In the genomic region with DNA sequence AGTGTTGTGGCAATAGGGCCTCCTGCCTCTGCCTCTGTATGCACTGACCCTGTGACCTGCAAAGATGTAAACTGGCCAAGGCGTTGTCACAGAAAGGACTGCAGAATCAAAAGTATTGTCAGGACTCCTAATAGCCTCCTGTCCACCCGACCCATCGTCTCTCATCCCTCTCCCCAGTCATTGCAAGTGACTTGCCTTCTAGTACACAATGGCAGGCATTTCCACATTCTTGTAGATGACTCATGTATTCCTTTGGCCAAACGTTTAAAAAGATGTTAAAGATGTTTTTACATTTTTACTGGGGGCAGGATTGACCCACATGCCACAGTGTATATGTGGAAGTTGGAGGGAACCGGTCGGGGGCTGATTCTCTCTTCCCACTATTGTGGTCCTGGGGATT, we compare ENCODE assay signal across 20 mouse cellular contexts. TPM values are rescaled to one million over a fixed set of nuclear protein-coding genes. Genes with fewer than 3 reads are reported as not detected.
DNase-seq lines count a peak whose midpoint lies in the region; ATAC-seq lines count a peak whose summit lies in the region.
"Had no signal": no experiment of that assay in that cellular context is flagged by ENCODE, and none has a peak within 500 bp of the region (broad histone marks: within the 10 kb centered on the region; RNA-seq: fewer than 3 reads in every experiment).

No protein-coding gene starts in this region.

- H3K9ac ChIP-seq in forebrain, embryonic 11.5 days (ENCODE audit: low read length): no peak overlapping the region; the same call in 1 of the 2 replicates
- no peak overlapping the region for H3K9ac ChIP-seq in forebrain, embryonic 16.5 days (replicated peaks; ENCODE audit: low read depth, low read length)
- no peak overlapping the region for H3K9ac ChIP-seq in lung, embryonic 15.5 days
- H3K9ac ChIP-seq: limb, embryonic 15.5 days; midbrain, embryonic 15.5 days had no signal

- no peaks in the 10 kb centered on the region for H3K27me3 ChIP-seq in forebrain, embryonic 11.5 days (ENCODE audit: control insufficient read depth, insufficient read depth, low read length)
- no peaks in the 10 kb centered on the region for H3K27me3 ChIP-seq in forebrain, embryonic 16.5 days (replicated peaks; ENCODE audit: control insufficient read depth, insufficient read depth, low read length)
- no peaks in the 10 kb centered on the region for H3K27me3 ChIP-seq in lung, embryonic 15.5 days
- H3K27me3 ChIP-seq in limb, embryonic 10.5 days (ENCODE audit: low read depth, poor library complexity, severe bottlenecking): no peaks in the 10 kb centered on the region
- H3K27me3 ChIP-seq: limb, embryonic 15.5 days; midbrain, embryonic 15.5 days; Patski had no signal

- H3K4me1 ChIP-seq in forebrain, embryonic 11.5 days (replicated peaks; ENCODE audit: control insufficient read depth, insufficient read depth, low read length): peaks cover 8% of the 10 kb centered on the region
- H3K4me1 ChIP-seq in forebrain, embryonic 16.5 days (replicated peaks; ENCODE audit: control insufficient read depth, insufficient read depth, low read length): peaks cover 20% of the 10 kb centered on the region
- H3K4me1 ChIP-seq in lung, embryonic 15.5 days: peaks cover 32% of the 10 kb centered on the region
- peaks cover 33% of the 10 kb centered on the region for H3K4me1 ChIP-seq in limb, embryonic 10.5 days

- WGBS in forebrain, embryonic 11.5 days: 85% methylated on average over 6 of the region's 6 CpGs
- WGBS in forebrain, embryonic 16.5 days: 79% methylated on average over 6 of the region's 6 CpGs
- 66% methylated on average over 6 of the region's 6 CpGs for WGBS in lung, embryonic 15.5 days
- WGBS in limb, embryonic 10.5 days: 87% methylated on average over 6 of the region's 6 CpGs

- H3K9me3 ChIP-seq in forebrain, embryonic 11.5 days (ENCODE audit: control insufficient read depth, low read length): no peaks in the 10 kb centered on the region
- no peaks in the 10 kb centered on the region for H3K9me3 ChIP-seq in forebrain, embryonic 16.5 days (ENCODE audit: control insufficient read depth, low read length)
- no peaks in the 10 kb centered on the region for H3K9me3 ChIP-seq in lung, embryonic 15.5 days
- no peaks in the 10 kb centered on the region for H3K9me3 ChIP-seq in limb, embryonic 10.5 days (replicated peaks)
- H3K9me3 ChIP-seq: limb, embryonic 15.5 days; midbrain, embryonic 15.5 days had no signal

- H3K36me3 ChIP-seq in forebrain, embryonic 11.5 days (ENCODE audit: control insufficient read depth, insufficient read depth, low read length): peaks cover 13% of the 10 kb centered on the region
- no peaks in the 10 kb centered on the region for H3K36me3 ChIP-seq in forebrain, embryonic 16.5 days (ENCODE audit: control insufficient read depth, insufficient read depth)
- peaks cover 38% of the 10 kb centered on the region for H3K36me3 ChIP-seq in lung, embryonic 15.5 days
- H3K36me3 ChIP-seq in limb, embryonic 10.5 days: peaks cover 65% of the 10 kb centered on the region
- H3K36me3 ChIP-seq: midbrain, embryonic 15.5 days had no signal

- H3K27ac ChIP-seq in forebrain, embryonic 11.5 days (ENCODE audit: low read depth, low read length): no peak overlapping the region
- H3K27ac ChIP-seq in forebrain, embryonic 16.5 days (ENCODE audit: low read length): no peak overlapping the region
- H3K27ac ChIP-seq in lung, embryonic 15.5 days: no peak overlapping the region
- H3K27ac ChIP-seq in limb, embryonic 10.5 days: no peak overlapping the region
- H3K27ac ChIP-seq: limb, embryonic 15.5 days; midbrain, embryonic 15.5 days had no signal

- no peak for DNase-seq in forebrain, embryonic 11.5 days (ENCODE audit: low spot score)
- DNase-seq in lung, postnatal 14 days: no peak
- DNase-seq in 416B (ENCODE audit: low read depth): peak; percentile 81
- no peak for DNase-seq in limb, embryonic 10.5 days (ENCODE audit: low spot score)
- DNase-seq in right cerebral cortex, postnatal 14 days: no peak
- DNase-seq: adrenal gland, adult 2 months; cerebellum, adult 9-11 months; heart, adult 11 months; kidney, postnatal 36 days; thymus, postnatal 36 days had no signal

- 0 out of 2 replicates have a peak overlapping the region, but pooled peaks have one; percentile 3 for H3K4me2 ChIP-seq in forebrain, embryonic 11.5 days (ENCODE audit: low read depth, low read length, severe bottlenecking)
- H3K4me2 ChIP-seq in forebrain, embryonic 16.5 days (ENCODE audit: low read length): no peak overlapping the region
- H3K4me2 ChIP-seq in lung, embryonic 15.5 days: peak overlapping the region; percentile 81; the same call in 1 of the 2 replicates
- H3K4me2 ChIP-seq: limb, embryonic 15.5 days; midbrain, embryonic 15.5 days had no signal

- H3K4me3 ChIP-seq in forebrain, embryonic 11.5 days (ENCODE audit: low read depth, low read length): no peak overlapping the region
- no peak overlapping the region for H3K4me3 ChIP-seq in forebrain, embryonic 16.5 days (replicated peaks; ENCODE audit: low read length)
- H3K4me3 ChIP-seq in lung, embryonic 15.5 days: no peak overlapping the region
- H3K4me3 ChIP-seq in limb, embryonic 10.5 days: 0 out of 2 replicates have a peak overlapping the region, but pooled peaks have one; percentile 8
- H3K4me3 ChIP-seq: limb, embryonic 15.5 days; midbrain, embryonic 15.5 days had no signal

- ATAC-seq in forebrain, embryonic 11.5 days (replicated peaks; ENCODE audit: low FRiP score): no peak
- ATAC-seq in forebrain, embryonic 16.5 days: no peak
- no peak for ATAC-seq in lung, embryonic 15.5 days (ENCODE audit: borderline replicate concordance, extremely low read depth, low FRiP score, low TSS enrichment)
- no peak for ATAC-seq in megakaryocyte progenitor cell, adult 5-6 weeks (replicated peaks; ENCODE audit: poor library complexity)
- ATAC-seq: inflammation-experienced regulatory T-cells, adult 6 months; midbrain, embryonic 15.5 days; Patski had no signal

RNA-seq across cellular contexts. Expression of gene Foxm1, which starts 2.0 kb away (rescaled TPM):
- polyA plus RNA-seq in forebrain, embryonic 11.5 days (2014; fragmentation: Nextera tagmentation; extraction: Ambion mirVana): 89.6 and 91.9 TPM in 2 replicates
- polyA plus RNA-seq in forebrain, embryonic 16.5 days (2015; fragmentation: Nextera tagmentation; extraction: Ambion mirVana): 19.9 and 21.8 TPM in 2 replicates
- 37.7 and 41.1 TPM in 2 replicates for polyA plus RNA-seq in lung, embryonic 15.5 days (2015; fragmentation: Nextera tagmentation; extraction: Ambion mirVana)
- 67.5 and 68.3 TPM in 2 replicates for polyA plus RNA-seq in limb, embryonic 10.5 days (2016; fragmentation: Nextera tagmentation; extraction: Ambion mirVana)
- 40.3 and 41.8 TPM in 2 replicates for total RNA-seq in megakaryocyte progenitor cell, adult 5-6 weeks (2015)
- 12.3 and 15.5 TPM in 2 replicates for total RNA-seq in megakaryocyte progenitor cell, adult 5-6 weeks (2017)

RNA-seq across cellular contexts. Expression of gene Rhno1, which starts 2.0 kb away (rescaled TPM):
- 197 and 205 TPM in 2 replicates for polyA plus RNA-seq in forebrain, embryonic 11.5 days (2014; fragmentation: Nextera tagmentation; extraction: Ambion mirVana)
- polyA plus RNA-seq in forebrain, embryonic 16.5 days (2015; fragmentation: Nextera tagmentation; extraction: Ambion mirVana): 124 and 129 TPM in 2 replicates
- polyA plus RNA-seq in lung, embryonic 15.5 days (2015; fragmentation: Nextera tagmentation; extraction: Ambion mirVana): 125 TPM in 2 replicates
- 193 and 197 TPM in 2 replicates for polyA plus RNA-seq in limb, embryonic 10.5 days (2016; fragmentation: Nextera tagmentation; extraction: Ambion mirVana)
- 53.5 and 71.5 TPM in 2 replicates for total RNA-seq in megakaryocyte progenitor cell, adult 5-6 weeks (2015)
- total RNA-seq in megakaryocyte progenitor cell, adult 5-6 weeks (2017): 47.8 and 54.8 TPM in 2 replicates

RNA-seq across cellular contexts. Expression of gene Tulp3, which starts 9.1 kb away (rescaled TPM):
- 17.7 and 23.7 TPM in 2 replicates for polyA plus RNA-seq in forebrain, embryonic 11.5 days (2014; fragmentation: Nextera tagmentation; extraction: Ambion mirVana)
- 13.2 and 17.3 TPM in 2 replicates for polyA plus RNA-seq in forebrain, embryonic 16.5 days (2015; fragmentation: Nextera tagmentation; extraction: Ambion mirVana)
- 16.6 and 21.6 TPM in 2 replicates for polyA plus RNA-seq in lung, embryonic 15.5 days (2015; fragmentation: Nextera tagmentation; extraction: Ambion mirVana)
- 21.6 and 23.2 TPM in 2 replicates for polyA plus RNA-seq in limb, embryonic 10.5 days (2016; fragmentation: Nextera tagmentation; extraction: Ambion mirVana)
- 0.12 and 1.3 TPM in 2 replicates for total RNA-seq in megakaryocyte progenitor cell, adult 5-6 weeks (2015)
- 0.20 and 0.29 TPM in 2 replicates for total RNA-seq in megakaryocyte progenitor cell, adult 5-6 weeks (2017)

RNA-seq across cellular contexts. Expression of gene Tex52, which starts 10.5 kb away (rescaled TPM):
- polyA plus RNA-seq in forebrain, embryonic 11.5 days (2014; fragmentation: Nextera tagmentation; extraction: Ambion mirVana): 0.51 and 0.84 TPM in 2 replicates
- 0.45 and 0.85 TPM in 2 replicates for polyA plus RNA-seq in forebrain, embryonic 16.5 days (2015; fragmentation: Nextera tagmentation; extraction: Ambion mirVana)
- polyA plus RNA-seq in lung, embryonic 15.5 days (2015; fragmentation: Nextera tagmentation; extraction: Ambion mirVana): 0.22 and 0.48 TPM in 2 replicates
- polyA plus RNA-seq in limb, embryonic 10.5 days (2016; fragmentation: Nextera tagmentation; extraction: Ambion mirVana): 0.41 and 0.61 TPM in 2 replicates
- total RNA-seq in megakaryocyte progenitor cell, adult 5-6 weeks (2015): not detected in 2 replicates
- 0.30 TPM in 1 of 2 replicates, not detected in the other for total RNA-seq in megakaryocyte progenitor cell, adult 5-6 weeks (2017)
- total RNA-seq: adrenal gland, adult 2 months; heart, postnatal 25 days had no signal
- polyA plus RNA-seq: adrenal gland, adult 2 months had no signal

RNA-seq across cellular contexts. Expression of gene Gm44596, which starts 10.6 kb away (rescaled TPM):
- polyA plus RNA-seq in forebrain, embryonic 11.5 days (2014; fragmentation: Nextera tagmentation; extraction: Ambion mirVana): not detected in 2 replicates
- polyA plus RNA-seq in forebrain, embryonic 16.5 days (2015; fragmentation: Nextera tagmentation; extraction: Ambion mirVana): not detected in 2 replicates
- not detected in 2 replicates for polyA plus RNA-seq in lung, embryonic 15.5 days (2015; fragmentation: Nextera tagmentation; extraction: Ambion mirVana)
- polyA plus RNA-seq in limb, embryonic 10.5 days (2016; fragmentation: Nextera tagmentation; extraction: Ambion mirVana): not detected in 2 replicates
- total RNA-seq in megakaryocyte progenitor cell, adult 5-6 weeks (2015): not detected in 2 replicates
- not detected in 2 replicates for total RNA-seq in megakaryocyte progenitor cell, adult 5-6 weeks (2017)
- total RNA-seq: adrenal gland, adult 2 months; heart, postnatal 25 days had no signal
- polyA plus RNA-seq: adrenal gland, adult 2 months; embryonic facial prominence, embryonic 11.5 days; inflammation-experienced regulatory T-cells, adult 6 months; limb, embryonic 15.5 days; midbrain, embryonic 15.5 days; Patski; stomach, embryonic 14.5 days had no signal
